Mouse (Mus musculus): ENCODE measurements around the gene Pcnx3. TPM values are rescaled to one million over a fixed set of nuclear protein-coding genes. Genes with fewer than 3 reads are reported as not detected.

Pcnx3 gene
- total RNA-seq, 4 experiments from 2014 or later = 18.0 to 21.9 (median 19.8) TPM

- DNase-seq (ENCODE audit: low spot score) = no peak
These were observed 47.7 kb downstream of the Pcnx3 start for GRCm38 (mm10) chr19:5641021-5641420.

GRCm38 (mm10) chr19:5640339-5640738, 48.4 kb downstream of the Pcnx3 start:
- DNase-seq (ENCODE audit: low spot score) = no peak

GRCm38 (mm10) chr19:5638416-5639005, 50.2 kb downstream of the Pcnx3 start:
- DNase-seq (ENCODE audit: low spot score) = no peak

- peak; percentile 93 for DNase-seq (ENCODE audit: low spot score)
These were observed 51.4 kb downstream of the Pcnx3 start, which contains the start of gene Rela for GRCm38 (mm10) chr19:5637069-5638047. Rela (plus strand) TSS chr19:5637483.

GRCm38 (mm10) chr19:5636571-5637041, 52.1 kb downstream of the Pcnx3 start:
- peak; percentile 81 for DNase-seq (ENCODE audit: low spot score)

- DNase-seq (ENCODE audit: low spot score) = no peak
These were observed 52.6 kb downstream of the Pcnx3 start for GRCm38 (mm10) chr19:5636036-5636570.

GRCm38 (mm10) chr19:5632120-5632519, 56.6 kb downstream of the Pcnx3 start:
- DNase-seq (ENCODE audit: low spot score) = no peak

- DNase-seq (ENCODE audit: low spot score) = no peak
These were observed 58.8 kb downstream of the Pcnx3 start for GRCm38 (mm10) chr19:5629907-5630306.

GRCm38 (mm10) chr19:5625311-5625710, 63.4 kb downstream of the Pcnx3 start:
- no peak for DNase-seq (ENCODE audit: low spot score)

- DNase-seq (ENCODE audit: low spot score) = no peak
These were observed 66.8 kb downstream of the Pcnx3 start for GRCm38 (mm10) chr19:5621884-5622283.

- DNase-seq (ENCODE audit: low spot score) = no peak
These were observed 68.7 kb downstream of the Pcnx3 start for GRCm38 (mm10) chr19:5620007-5620406.

GRCm38 (mm10) chr19:5614953-5615352, 73.8 kb downstream of the Pcnx3 start:
- DNase-seq (ENCODE audit: low spot score) = no peak

Small RNA genes within 50 kb of the gene (microRNA-seq; reads per million reads assigned to microRNA genes)
- gene Mir6987 = not detected

Other genes with a start within 250 kb of the Pcnx3 start
- under 1 TPM in 2 of 4 experiments, not detected in 2; 0.14 to 0.23 TPM for gene Fosl1, start 241.4 kb downstream of the Pcnx3 start, total RNA-seq (2022)
- gene Ccdc85b, start 231.0 kb downstream of the Pcnx3 start, total RNA-seq (2022) = 10 to 100 TPM in 1 of 4 experiments, 1 to 10 TPM in 3; 8.3 to 10.4 (median 8.9) TPM
- 10 to 100 TPM; 41.3 to 52.3 (median 49.2) TPM for gene Fibp, start 228.3 kb downstream of the Pcnx3 start, total RNA-seq (2022)
- under 1 TPM in 3 of 4 experiments, not detected in 1; 0.29 to 0.38 (median 0.37) TPM for gene Ctsw, start 220.4 kb downstream of the Pcnx3 start, total RNA-seq (2022)
- 10 to 100 TPM in 2 of 4 experiments, 1 to 10 TPM in 2; 6.5 to 11.2 (median 9.5) TPM for gene Efemp2, start 215.0 kb downstream of the Pcnx3 start, total RNA-seq (2022)
- 10 to 100 TPM; 15.8 to 27.3 (median 21.9) TPM for gene Mus81, start 200.5 kb downstream of the Pcnx3 start, total RNA-seq (2022)
- 100 to 1,000 TPM; 142 to 201 (median 170) TPM for gene Cfl1, start 198.5 kb downstream of the Pcnx3 start, total RNA-seq (2022)
- 1 to 10 TPM in 1 of 4 experiments, under 1 TPM in 3; 0.52 to 1.4 (median 0.81) TPM for gene 1700020D05Rik, start 185.1 kb downstream of the Pcnx3 start, total RNA-seq (2022)
- 1 to 10 TPM; 3.7 to 6.5 (median 6.0) TPM for gene Snx32, start 178.4 kb downstream of the Pcnx3 start, total RNA-seq (2022)
- gene Ovol1, start 128.3 kb downstream of the Pcnx3 start, total RNA-seq (2022) = not detected
- gene Ap5b1, start 120.9 kb downstream of the Pcnx3 start, total RNA-seq (2022) = 1 to 10 TPM; 2.3 to 3.2 (median 2.7) TPM
- 10 to 100 TPM; 49.9 to 66.3 (median 64.9) TPM for gene Rnaseh2c, start 87.0 kb downstream of the Pcnx3 start, total RNA-seq (2022)
- 10 to 100 TPM; 23.1 to 38.7 (median 29.3) TPM for gene Kat5, start 78.7 kb downstream of the Pcnx3 start, total RNA-seq (2022)
- 10 to 100 TPM; 26.7 to 31.2 (median 28.5) TPM for gene Rela, start 51.4 kb downstream of the Pcnx3 start, total RNA-seq (2022)
- 10 to 100 TPM; 14.9 to 23.5 (median 17.8) TPM for gene Sipa1, start 25.2 kb downstream of the Pcnx3 start, total RNA-seq (2022)
- gene Map3k11, start 166 bp downstream of the Pcnx3 start, total RNA-seq (2022) = 10 to 100 TPM; 22.1 to 24.1 (median 23.2) TPM
- not detected for gene Kcnk7, start 15.5 kb upstream of the Pcnx3 start, total RNA-seq (2022)
- 100 to 1,000 TPM; 145 to 158 (median 149) TPM for gene Ehbp1l1, start 37.4 kb upstream of the Pcnx3 start, total RNA-seq (2022)
- 10 to 100 TPM; 22.8 to 26.9 (median 24.2) TPM for gene Fam89b, start 40.7 kb upstream of the Pcnx3 start, total RNA-seq (2022)
- 10 to 100 TPM; 28.2 to 33.1 (median 31.7) TPM for gene Ltbp3, start 52.0 kb upstream of the Pcnx3 start, total RNA-seq (2022)
- gene Scyl1, start 82.5 kb upstream of the Pcnx3 start, total RNA-seq (2022) = 10 to 100 TPM; 63.3 to 70.6 (median 67.2) TPM
- gene Frmd8, start 186.4 kb upstream of the Pcnx3 start, total RNA-seq (2022) = 1 to 10 TPM; 7.1 to 8.1 (median 7.5) TPM
- gene Slc25a45, start 188.9 kb upstream of the Pcnx3 start, total RNA-seq (2022) = 1 to 10 TPM; 2.4 to 3.8 (median 2.8) TPM
- gene Tigd3, start 205.2 kb upstream of the Pcnx3 start, total RNA-seq (2022) = under 1 TPM; 0.23 to 0.50 (median 0.34) TPM
- 10 to 100 TPM; 71.9 to 95.2 (median 81.1) TPM for gene Dpf2, start 224.1 kb upstream of the Pcnx3 start, total RNA-seq (2022)
- 1 to 10 TPM; 6.0 to 9.7 (median 8.9) TPM for gene Cdc42ep2, start 235.9 kb upstream of the Pcnx3 start, total RNA-seq (2022)